Mouse (Mus musculus): ENCODE data around the gene Clybl. TPM values are rescaled to one million over a fixed set of nuclear protein-coding genes. Genes with fewer than 3 reads are reported as not detected.

The Clybl gene
- 14.0 TPM for polyA plus RNA-seq (2017; shearing (Covaris generic))

DNA sequence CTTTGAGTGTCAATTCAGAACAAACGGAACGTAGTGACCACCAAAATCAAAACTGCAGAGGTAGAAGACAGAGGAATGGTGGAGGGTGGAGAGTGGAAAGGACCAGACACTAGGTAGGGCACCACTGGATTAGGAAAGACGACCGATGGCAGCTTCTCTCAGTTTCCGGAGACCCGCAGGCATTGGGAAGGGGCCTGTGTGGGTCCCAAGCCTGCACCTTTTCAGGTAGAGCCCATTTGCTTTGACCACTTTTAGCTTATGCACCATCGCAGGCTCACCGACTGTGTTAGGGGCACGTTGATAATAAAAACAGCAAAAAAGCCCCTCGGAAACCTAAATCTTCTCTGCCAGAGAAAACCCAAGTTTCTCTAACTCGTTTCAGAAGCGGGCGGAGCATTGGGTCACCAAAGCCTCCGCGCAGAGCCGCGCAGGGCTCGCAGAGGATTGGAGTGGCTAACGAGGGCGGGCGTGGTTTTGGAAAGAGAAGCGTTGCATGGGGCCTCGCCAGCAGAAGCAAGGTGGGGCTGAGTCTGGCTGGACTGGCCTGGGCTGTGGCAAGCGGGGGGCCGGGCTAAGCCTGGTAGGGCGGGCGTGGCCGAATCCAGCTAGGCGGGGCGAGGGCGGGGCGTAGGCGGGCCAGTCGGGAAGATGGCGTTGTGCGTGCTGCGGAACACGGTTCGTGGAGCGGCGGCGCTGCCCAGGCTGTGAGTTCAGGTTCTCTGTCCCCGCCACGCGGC, at the start of gene Clybl:
Gene Clybl, plus strand, starts transcription at position 627 of the 737 bp plus-strand sequence.

DNA sequence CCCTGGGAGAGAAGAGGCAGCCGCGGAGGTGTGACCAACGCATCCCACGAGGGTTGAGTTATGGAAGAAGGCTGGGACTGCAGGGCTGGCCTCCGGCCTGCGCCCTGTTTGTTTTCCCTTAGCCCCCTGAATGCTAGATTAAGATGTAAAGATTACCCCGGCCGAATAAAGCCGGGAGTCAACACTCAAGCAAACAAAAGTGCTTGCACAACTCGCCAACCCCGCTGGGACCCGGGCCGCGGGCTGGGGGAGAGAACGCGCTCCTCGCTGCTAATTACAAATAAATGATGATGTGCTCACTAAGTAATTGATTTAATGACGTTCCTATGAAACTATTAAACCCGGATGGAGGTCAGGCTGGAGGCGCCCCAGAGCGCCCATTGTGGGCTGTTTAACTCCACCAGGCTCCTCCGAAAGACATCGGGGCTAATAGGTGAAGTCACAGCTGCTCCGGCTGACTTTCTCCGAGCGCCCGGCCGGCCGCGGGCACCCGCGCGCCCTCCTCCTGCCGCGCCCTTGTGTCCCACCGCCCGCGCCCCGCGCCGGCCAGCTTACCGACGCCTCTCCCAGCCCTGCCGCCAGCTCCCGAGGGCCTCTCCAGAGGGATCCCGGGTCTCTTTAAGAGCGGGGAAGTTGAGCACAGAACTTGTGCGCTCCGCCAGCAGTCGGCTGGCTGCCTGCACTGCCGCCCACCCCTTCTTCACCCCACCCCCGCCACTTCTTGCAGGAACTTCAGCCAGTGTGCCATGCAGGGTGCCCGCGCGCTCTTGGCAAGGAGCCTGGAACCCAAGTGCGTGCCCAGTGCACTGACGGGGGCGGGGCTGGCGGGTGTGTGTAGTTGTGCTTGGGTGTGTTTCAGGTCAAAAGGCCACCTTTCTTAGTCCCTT, 269.2 kb downstream of the Clybl start, which contains the start of gene Gm5089:
Gene Gm5089, minus strand, starts transcription at position 620 of the 887 bp plus-strand sequence.

Other genes with a start within 250 kb of the Clybl start
- gene Gpr183, start 216.5 kb upstream of the Clybl start, polyA plus RNA-seq (2017; shearing (Covaris generic)) = 120 TPM
- 0.41 TPM for gene Timm8a2, start 147.0 kb upstream of the Clybl start, polyA plus RNA-seq (2017; shearing (Covaris generic))
- gene Tm9sf2, start 74.7 kb upstream of the Clybl start, polyA plus RNA-seq (2017; shearing (Covaris generic)) = 51.4 TPM